Mouse (Mus musculus): ENCODE results near the gene Vwa1. TPM values are rescaled to one million over a fixed set of nuclear protein-coding genes. Genes with fewer than 3 reads are reported as not detected.

Vwa1 gene
- polyA plus RNA-seq (2012; rRNA removed; ENCODE audit: low replicate concordance): 19.1 and 135 TPM in 2 replicates

DNA sequence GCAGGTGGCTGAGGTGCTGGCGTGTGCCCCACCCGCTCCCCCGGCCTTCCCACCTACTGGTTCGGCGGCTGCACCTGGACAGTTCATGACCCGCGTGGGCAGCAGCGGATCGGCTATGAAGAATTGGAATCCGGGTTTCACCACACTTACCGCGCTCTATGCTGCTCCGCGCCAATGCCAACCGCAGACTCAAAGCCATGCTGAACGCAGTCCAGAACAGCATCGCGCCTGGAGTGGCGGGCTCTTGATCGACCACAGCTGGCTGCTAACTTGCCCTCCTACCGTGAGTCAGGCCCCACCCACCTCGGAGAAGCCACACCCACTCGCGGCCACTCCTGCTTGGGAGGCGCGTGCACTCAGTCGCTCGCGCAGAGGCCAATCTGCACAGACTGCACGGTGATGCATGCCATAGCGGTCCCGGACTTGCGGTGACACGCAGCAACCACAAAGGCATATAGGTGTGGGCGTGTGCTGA lies at the start of gene Vwa1:
TSS of gene Vwa1 (minus strand) at position 419 of the 475 bp plus-strand sequence.

DNA sequence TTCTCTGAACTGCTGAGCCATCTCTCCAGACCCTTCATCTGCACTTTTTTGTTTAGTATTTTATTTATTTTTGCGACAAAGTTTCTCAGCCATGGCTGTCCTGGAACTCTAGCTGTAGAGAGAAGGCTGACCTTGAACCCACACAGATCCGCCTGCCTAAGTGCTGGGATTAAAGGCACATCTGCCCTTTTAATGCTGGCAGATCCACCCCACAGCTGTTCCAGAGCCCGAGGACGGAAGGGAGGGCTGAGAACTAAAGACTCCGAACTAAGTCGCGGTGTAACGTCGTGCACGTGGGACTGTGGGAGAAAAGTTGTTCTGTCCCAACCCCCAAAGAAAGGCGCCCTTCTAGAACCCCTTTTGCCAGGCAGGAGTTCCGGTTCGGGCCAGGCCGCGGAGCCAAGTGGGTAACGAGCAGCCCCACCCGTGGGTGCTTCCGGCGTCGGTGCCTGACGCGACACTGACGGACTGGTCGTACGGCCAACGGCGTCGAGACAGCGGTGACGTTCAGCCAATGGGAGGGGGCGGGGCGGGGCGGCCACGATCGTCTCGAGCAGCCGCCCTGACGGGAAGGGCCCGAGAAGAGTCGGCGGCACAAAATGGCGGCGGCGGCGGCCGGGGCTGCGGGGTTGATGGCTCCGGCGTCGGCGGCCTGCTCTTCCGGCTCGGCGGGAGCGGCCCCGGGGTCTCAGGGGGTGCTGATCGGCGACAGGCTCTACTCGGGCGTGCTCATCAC lies 37.6 kb upstream of the Vwa1 start, which contains the start of gene Ccnl2:
TSS of gene Ccnl2 (plus strand) at position 561 of the 736 bp plus-strand sequence.

DNA sequence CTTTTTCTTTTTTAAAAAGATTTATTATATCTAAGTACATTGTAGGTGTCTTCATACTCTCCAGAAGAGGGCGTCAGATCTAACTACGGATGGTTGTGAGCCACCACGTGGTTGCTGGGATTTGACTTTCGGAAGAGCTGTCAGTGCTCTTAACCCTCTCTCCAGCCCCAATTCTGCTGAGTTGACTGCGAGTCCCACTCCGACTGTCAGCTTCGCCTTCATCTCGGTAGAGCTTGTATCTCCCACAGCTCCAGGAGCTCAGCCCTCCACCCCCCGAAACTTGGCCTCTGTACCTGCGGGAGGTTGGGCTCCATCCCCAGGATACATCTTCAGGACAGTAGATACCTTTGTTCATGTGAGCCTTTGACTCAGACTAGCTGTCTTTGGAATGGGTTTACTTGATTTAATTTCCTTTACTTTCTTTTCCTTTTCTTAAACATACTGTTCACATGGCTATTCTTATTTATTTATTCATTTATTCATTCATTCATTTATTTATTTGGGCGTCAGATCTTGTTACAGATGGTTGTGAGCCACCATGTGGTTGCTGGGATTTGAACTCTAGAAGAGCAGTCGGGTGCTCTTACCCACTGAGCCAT lies 28.3 kb upstream of the Vwa1 start, which contains the start of gene Mrpl20:
TSS of gene Mrpl20 (plus strand) at position 138 of the 599 bp plus-strand sequence.

GRCm38 (mm10) chr4:155790021-155790489 lies 15.6 kb upstream of the Vwa1 start, which contains the start of gene Ankrd65:
Gene Ankrd65 (plus strand): TSS chr4:155790439.

DNA sequence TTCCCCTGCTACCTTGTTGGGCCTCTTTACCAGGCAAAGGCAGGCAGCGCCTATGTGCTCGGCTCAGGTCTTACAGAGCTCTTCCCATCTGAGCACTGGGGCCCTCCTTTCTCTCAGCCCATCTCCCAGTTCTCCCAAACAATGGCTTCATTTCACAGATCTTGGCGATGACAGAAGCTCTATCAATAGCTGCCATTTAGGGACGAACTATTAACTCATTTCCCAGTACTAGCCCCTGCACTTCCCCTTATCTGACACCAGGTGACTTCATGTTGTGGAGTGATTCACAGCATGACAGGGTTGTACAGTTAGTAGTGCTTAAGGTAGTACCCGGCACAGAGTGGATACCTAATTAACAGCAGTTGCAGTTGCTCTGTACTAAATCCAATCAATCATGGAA lies 11.3 kb upstream of the Vwa1 start, which contains the start of gene Tmem88b:
TSS of gene Tmem88b (minus strand) at position 56 of the 400 bp plus-strand sequence.

DNA sequence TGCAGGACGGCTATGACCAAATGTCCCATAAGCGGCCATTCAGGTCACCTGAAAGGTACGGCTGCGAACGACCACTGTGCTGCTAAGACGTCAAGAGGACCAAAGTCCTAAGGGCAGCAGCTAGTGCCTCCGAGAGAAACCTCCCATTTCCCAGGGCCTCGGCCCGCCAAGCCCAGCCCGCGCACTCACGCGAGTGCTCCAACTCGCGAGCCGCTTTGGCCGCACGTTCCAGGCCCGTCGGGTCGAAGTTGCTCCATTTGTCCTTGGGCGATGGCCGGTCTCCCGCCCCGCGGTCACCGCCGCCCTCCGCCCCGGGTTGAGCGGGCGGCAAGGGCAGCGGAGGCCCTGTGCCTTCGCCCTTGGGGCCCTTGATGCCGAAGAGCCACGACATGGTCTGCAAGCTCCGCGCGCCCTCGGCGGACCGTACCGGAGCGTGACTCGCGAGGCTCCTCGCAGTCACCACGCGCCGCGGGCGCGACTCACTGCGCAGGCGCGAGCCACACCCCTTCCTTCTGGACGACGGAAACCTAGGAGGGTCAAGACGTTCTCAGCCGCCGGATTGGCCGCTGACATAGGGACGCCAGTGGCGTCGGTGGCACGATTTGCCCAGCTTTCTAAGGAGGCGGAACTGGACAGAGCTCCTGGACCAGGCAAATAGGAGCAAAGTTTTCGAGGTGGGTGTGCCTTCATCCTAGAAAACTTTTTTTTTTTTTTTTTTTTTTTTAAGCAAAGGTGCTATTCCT lies 13.7 kb downstream of the Vwa1 start, which contains the start of gene Atad3a:
TSS of gene Atad3a (minus strand) at position 481 of the 743 bp plus-strand sequence.

GRCm38 (mm10) chr4:155734350-155734941 lies 40.1 kb downstream of the Vwa1 start, which contains the start of gene Tmem240:
Gene Tmem240 (plus strand): TSS chr4:155734800.

Other genes with a start within 250 kb of the Vwa1 start
- gene Nadk, start 212.3 kb downstream of the Vwa1 start, polyA plus RNA-seq (2012; rRNA removed; ENCODE audit: low replicate concordance): 106 and 132 TPM in 2 replicates
- gene Slc35e2, start 173.3 kb downstream of the Vwa1 start, polyA plus RNA-seq (2012; rRNA removed; ENCODE audit: low replicate concordance): 16.8 and 17.8 TPM in 2 replicates
- gene Cdk11b, start 149.8 kb downstream of the Vwa1 start, polyA plus RNA-seq (2012; rRNA removed; ENCODE audit: low replicate concordance): 28.5 and 44.9 TPM in 2 replicates
- gene Gm10563, start 129.3 kb downstream of the Vwa1 start, polyA plus RNA-seq (2012; rRNA removed; ENCODE audit: low replicate concordance): not detected in 2 replicates
- gene Mmp23, start 121.3 kb downstream of the Vwa1 start, polyA plus RNA-seq (2012; rRNA removed; ENCODE audit: low replicate concordance): 23.1 and 28.4 TPM in 2 replicates
- 63.6 and 88.9 TPM in 2 replicates for gene Mib2, start 105.5 kb downstream of the Vwa1 start, polyA plus RNA-seq (2012; rRNA removed; ENCODE audit: low replicate concordance)
- 28.5 and 30.2 TPM in 2 replicates for gene Fndc10, start 80.4 kb downstream of the Vwa1 start, polyA plus RNA-seq (2012; rRNA removed; ENCODE audit: low replicate concordance)
- 124 and 138 TPM in 2 replicates for gene Ssu72, start 69.9 kb downstream of the Vwa1 start, polyA plus RNA-seq (2012; rRNA removed; ENCODE audit: low replicate concordance)
- gene Tmem240, start 39.9 kb downstream of the Vwa1 start, polyA plus RNA-seq (2012; rRNA removed; ENCODE audit: low replicate concordance): 0.58 and 0.78 TPM in 2 replicates
- gene Atad3a, start 13.6 kb downstream of the Vwa1 start, polyA plus RNA-seq (2012; rRNA removed; ENCODE audit: low replicate concordance): 102 and 109 TPM in 2 replicates
- 3.1 and 6.1 TPM in 2 replicates for gene Tmem88b, start 11.2 kb upstream of the Vwa1 start, polyA plus RNA-seq (2012; rRNA removed; ENCODE audit: low replicate concordance)
- gene Ankrd65, start 15.7 kb upstream of the Vwa1 start, polyA plus RNA-seq (2012; rRNA removed; ENCODE audit: low replicate concordance): not detected in 2 replicates
- gene Mrpl20, start 28.2 kb upstream of the Vwa1 start, polyA plus RNA-seq (2012; rRNA removed; ENCODE audit: low replicate concordance): 32.6 and 49.9 TPM in 2 replicates
- gene Ccnl2, start 37.8 kb upstream of the Vwa1 start, polyA plus RNA-seq (2012; rRNA removed; ENCODE audit: low replicate concordance): 23.8 and 25.3 TPM in 2 replicates
- gene Aurkaip1, start 56.6 kb upstream of the Vwa1 start, polyA plus RNA-seq (2012; rRNA removed; ENCODE audit: low replicate concordance): 159 and 208 TPM in 2 replicates
- 69.2 and 97.5 TPM in 2 replicates for gene Mxra8, start 65.0 kb upstream of the Vwa1 start, polyA plus RNA-seq (2012; rRNA removed; ENCODE audit: low replicate concordance)
- 142 and 173 TPM in 2 replicates for gene Dvl1, start 72.7 kb upstream of the Vwa1 start, polyA plus RNA-seq (2012; rRNA removed; ENCODE audit: low replicate concordance)
- 1.1 and 1.2 TPM in 2 replicates for gene Tas1r3, start 88.7 kb upstream of the Vwa1 start, polyA plus RNA-seq (2012; rRNA removed; ENCODE audit: low replicate concordance)
- gene Cptp, start 94.7 kb upstream of the Vwa1 start, polyA plus RNA-seq (2012; rRNA removed; ENCODE audit: low replicate concordance): 56.0 and 86.9 TPM in 2 replicates
- 14.6 and 19.2 TPM in 2 replicates for gene Ints11, start 94.8 kb upstream of the Vwa1 start, polyA plus RNA-seq (2012; rRNA removed; ENCODE audit: low replicate concordance)
- gene Pusl1, start 117.1 kb upstream of the Vwa1 start, polyA plus RNA-seq (2012; rRNA removed; ENCODE audit: low replicate concordance): 30.9 and 65.5 TPM in 2 replicates
- gene Acap3, start 117.1 kb upstream of the Vwa1 start, polyA plus RNA-seq (2012; rRNA removed; ENCODE audit: low replicate concordance): 13.3 and 14.8 TPM in 2 replicates
- 123 and 179 TPM in 2 replicates for gene Ube2j2, start 169.1 kb upstream of the Vwa1 start, polyA plus RNA-seq (2012; rRNA removed; ENCODE audit: low replicate concordance)
- 121 and 260 TPM in 2 replicates for gene C1qtnf12, start 187.6 kb upstream of the Vwa1 start, polyA plus RNA-seq (2012; rRNA removed; ENCODE audit: low replicate concordance)
- gene B3galt6, start 218.0 kb upstream of the Vwa1 start, polyA plus RNA-seq (2012; rRNA removed; ENCODE audit: low replicate concordance): 5.3 and 6.9 TPM in 2 replicates
- gene Sdf4, start 218.2 kb upstream of the Vwa1 start, polyA plus RNA-seq (2012; rRNA removed; ENCODE audit: low replicate concordance): 44.0 and 69.6 TPM in 2 replicates
- gene Tnfrsf4, start 239.1 kb upstream of the Vwa1 start, polyA plus RNA-seq (2012; rRNA removed; ENCODE audit: low replicate concordance): 3.6 and 6.5 TPM in 2 replicates